Mouse (Mus musculus): Measurements from ENCODE around the gene Chrm4.

DNA sequence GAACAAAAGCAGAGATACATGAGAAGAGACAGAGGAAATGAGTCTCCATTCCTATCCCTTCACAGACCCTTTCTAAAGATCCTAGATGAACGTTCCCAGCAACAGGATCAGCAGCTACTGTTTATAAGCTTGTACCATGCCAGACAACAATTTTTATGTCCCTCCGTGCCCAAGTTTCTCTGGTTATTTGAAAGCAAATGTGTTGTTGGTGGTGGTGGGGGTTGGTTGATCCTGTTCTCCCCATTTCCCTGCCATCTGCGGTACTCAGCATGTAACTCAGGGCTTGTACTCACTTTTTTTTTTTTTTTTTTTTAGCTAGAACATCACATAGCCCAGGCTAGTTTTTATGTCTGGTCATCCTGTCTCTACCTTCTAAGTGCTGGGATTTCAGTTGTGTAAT lies 27.9 kb upstream of the Chrm4 start:
- TF ChIP-seq GATA1 (IDR thresholded peaks at IDR 0.05; ENCODE audit: borderline replicate concordance, low read length) (no peak), FLI1 (IDR thresholded peaks at IDR 0.05; ENCODE audit: low read length) (no peak)
